Mouse (Mus musculus) testis, adult 2 months (tissue): ENCODE measurements around the gene Glp2r.

Experiments
- CTCF ChIP-seq: fragments of 200-500 bp; IDR thresholded peaks from 2 replicates; pipeline ENCODE4 v1.5.1; 2012; ENCODE audit warnings: low read depth, mild to moderate bottlenecking, inconsistent platforms, low read length, moderate library complexity; ENCODE audit not compliant: control insufficient read depth, insufficient read depth, insufficient replicate concordance
- POLR2A ChIP-seq: fragments of 200-500 bp; IDR thresholded peaks from 2 replicates; pipeline ENCODE4 v1.6.1; 2012; ENCODE audit warnings: low read depth, mild to moderate bottlenecking, inconsistent platforms, low read length, moderate library complexity; ENCODE audit not compliant: control insufficient read depth

GRCm38 (mm10) chr11:67733726-67734125 lies 37.2 kb downstream of the Glp2r start:
- TF ChIP-seq POLR2A (no peak), CTCF (no peak)
